Mouse (Mus musculus) inflammation-experienced regulatory T-cells, adult 6 months (primary cell): ENCODE data around the gene Ddx59. TPM values are rescaled to one million over a fixed set of nuclear protein-coding genes. Genes with fewer than 3 reads are reported as not detected.

Experiments used
- ATAC-seq: one replicate; pipeline ENCODE4 v1.8.0; 2017
- polyA plus RNA-seq, 3 experiments: library from polyadenylated mRNA; unstranded; fragments of 100-300 nt; shearing (Covaris generic); gene quantifications; one replicate each; pipeline ENCODE4 v1.2.1; 2017

Gene Ddx59
- polyA plus RNA-seq, 3 experiments from 2014 or later: 4.6 to 8.1 (median 6.4) TPM

DNA sequence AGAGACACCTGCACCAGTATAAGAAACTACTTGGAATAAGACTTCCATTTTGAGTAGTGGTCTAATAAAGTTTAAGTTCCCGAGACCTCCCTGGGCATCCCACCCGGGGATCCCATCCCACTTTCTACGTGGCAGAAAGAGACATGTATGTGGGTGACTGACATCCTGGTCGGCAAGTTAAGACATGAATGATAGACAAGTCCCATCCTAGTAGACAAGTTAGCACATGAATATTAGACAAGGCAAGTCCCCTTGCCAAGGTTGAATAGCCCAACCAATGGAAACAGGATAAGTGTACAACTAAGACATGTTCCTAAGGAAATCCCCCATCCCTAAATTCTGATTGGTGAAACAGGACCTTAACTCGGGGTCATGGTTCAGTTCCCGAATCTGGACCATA, 34.5 kb downstream of the Ddx59 start:
- ATAC-seq: no peak

DNA sequence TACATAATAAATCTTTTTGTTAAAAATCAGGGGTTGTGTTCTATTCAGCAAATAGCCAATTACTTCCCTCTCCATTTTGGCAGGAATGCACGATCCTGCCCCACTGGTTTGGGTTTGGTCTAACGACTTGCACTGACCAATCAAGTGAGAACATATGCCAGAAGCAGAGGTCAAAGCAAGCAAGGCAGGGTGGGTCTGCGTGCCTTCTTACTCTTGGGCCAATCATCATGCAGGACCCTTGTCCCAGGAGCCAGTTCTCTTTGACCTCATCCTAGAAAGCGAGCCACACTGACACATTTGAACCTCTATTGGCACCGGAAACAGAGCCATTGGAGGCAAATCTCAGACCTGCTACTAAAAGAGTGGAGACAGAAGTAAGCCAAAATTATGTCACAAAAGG, 35.1 kb downstream of the Ddx59 start:
- ATAC-seq: no peak

DNA sequence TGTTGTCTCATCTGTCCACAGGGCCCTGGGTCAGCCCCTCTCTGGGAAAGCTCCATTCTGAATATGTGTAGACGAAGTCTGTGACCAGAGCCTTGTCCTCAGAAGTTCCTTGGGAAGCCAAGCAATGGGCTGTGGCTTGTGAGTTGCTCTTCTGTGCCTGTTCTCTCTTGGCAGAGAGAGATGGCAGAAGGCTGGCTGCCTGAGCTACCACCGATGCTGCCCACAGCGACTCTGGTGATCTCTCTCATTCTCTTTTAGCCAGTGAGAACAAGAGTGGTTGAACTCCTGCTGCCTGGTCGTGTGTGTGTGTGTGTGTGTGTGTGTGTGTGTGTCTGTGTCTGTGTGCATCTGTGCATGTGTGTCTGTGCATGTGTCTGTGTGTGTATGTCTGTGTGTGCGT, 37.4 kb downstream of the Ddx59 start:
- ATAC-seq: no peak

DNA sequence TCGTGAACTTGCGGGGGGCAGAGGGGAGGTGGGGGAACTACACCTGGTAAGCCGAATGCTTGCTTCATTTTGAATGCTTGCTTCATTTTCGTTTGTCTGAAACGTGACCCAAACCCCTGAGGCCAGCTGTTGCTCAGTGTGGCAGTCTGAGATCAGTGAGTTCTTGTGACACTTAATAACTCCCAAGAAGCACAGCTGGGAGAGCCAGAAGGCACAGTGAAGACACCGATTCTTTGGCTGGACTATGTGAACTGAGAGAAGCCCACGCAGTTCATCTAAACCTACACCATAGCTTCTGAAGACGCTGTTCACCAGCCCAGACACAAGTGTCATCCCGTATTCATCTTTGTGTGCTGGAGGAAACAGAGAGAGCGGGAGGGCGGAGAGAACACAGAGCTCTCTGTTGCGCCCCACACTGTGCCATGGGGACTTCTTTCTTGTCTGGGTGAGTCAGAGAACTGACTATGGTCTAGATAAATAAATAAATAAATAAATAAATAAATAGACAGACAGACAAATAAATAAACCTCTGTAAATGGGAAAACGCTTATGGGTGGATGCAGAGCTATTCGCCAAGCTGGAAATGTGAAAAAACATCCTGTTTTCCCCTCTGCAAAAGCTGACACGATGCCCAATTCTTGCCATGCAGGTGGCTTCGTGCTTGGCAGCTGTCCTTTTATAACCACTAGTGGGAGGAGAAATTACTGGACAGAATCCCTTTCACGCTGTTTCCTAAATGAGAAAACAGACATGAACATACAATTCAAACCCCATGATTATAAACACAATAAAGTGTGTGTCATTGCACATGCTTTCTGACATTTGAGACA, 40.9 kb downstream of the Ddx59 start:
- ATAC-seq: no peak

DNA sequence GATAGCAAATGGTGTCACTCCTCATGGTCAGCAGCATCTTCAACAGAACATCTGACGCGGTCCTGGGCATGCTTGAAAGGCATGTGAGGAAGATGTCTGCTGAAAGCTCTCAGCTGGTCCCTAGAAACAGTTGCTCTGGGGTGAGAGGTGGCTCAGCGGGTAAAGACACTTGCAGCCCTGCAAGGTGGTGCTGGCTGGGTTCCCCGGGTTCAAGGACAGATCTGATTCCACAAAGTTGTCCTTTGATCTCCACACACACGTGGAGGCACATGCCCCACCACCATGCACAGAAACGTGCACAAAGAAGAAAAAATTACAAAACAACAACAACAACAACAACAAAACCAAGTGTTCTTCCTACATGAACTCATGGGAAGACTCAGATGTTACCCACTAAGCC, 41.7 kb downstream of the Ddx59 start:
- ATAC-seq: no peak

DNA sequence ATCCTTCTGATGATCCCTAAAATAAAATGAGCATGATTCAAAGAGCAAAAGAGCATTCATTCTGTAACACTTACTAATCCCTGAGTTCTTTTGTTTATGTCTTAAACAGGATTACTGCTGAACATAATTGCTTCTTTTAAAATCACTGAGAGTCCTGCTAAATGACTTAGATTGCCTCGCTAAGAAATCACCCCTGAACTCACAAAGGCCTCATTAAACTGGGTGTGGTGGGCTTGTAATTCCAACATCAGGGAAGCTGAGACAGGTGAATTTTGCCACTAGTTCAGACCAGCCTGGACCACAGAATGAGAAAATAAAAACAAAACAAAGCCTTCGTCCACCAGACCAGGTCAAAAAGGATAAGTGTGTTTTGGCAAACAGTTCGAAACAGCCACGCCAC, 42.3 kb downstream of the Ddx59 start:
- no peak for ATAC-seq

DNA sequence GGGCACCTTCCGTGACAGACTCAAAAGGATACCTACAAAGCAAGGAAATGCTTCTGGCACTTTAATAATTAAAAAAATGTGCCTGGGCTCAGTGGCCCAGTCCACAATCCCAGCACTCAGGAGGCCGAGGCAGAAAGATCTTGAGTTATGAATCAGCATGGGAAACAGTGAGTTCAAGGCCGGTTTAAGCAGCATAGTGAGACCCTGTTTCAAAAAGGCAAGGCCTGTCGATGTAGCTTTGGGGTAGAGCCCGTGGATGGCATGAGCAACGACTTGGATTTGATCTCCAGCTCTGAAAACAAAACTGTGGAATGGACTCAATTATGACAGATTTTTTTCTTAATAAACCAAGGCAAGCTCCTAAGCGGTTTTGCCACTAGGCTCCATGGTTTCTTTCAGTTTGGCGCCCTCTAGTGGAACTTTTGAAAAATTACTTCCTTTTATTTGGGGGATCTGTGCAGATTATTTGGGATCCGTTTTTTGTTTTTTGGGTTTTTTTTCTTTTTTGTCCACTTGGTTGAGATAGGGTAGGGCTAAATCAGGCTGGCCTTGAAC, 43.7 kb downstream of the Ddx59 start:
- ATAC-seq: no peak

DNA sequence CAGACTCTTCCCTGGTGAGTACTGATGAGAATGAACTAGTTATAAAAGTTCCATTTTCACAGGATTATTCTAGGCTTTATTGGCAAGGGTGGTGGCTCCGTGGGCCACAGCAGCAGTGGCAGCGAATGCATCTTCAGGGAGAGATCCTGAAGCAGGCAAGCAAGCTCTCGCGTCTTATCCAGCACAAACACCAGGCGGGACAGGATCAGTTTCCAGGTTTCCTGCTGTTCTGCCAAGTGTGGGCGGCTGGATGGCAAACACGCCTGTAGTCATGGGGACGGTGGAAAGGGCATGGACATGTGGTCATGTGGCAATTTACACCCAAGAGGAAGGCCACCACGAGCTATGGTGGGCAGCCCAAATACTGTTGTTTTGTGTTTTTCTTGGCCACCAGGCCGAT, 47.4 kb downstream of the Ddx59 start:
- no peak for ATAC-seq

DNA sequence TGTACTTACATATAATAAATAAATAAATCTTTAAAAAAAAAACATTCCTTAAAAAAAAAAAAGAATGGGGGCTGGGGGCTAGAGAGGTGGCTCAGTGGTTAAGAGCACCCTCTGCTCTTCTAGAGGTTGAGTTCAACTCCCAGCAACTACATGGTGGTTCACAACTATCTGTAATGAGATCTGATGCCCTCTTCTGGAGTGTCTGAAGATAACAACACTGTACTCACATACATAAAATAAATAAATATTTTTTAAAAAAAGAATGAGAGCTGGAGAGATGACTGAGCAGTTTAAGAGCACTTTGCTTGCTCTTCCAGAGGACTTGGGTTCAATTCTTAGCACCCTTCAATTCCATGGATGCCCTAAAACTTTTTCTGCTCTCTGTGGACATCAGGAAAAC, 50.1 kb downstream of the Ddx59 start:
- ATAC-seq: no peak

DNA sequence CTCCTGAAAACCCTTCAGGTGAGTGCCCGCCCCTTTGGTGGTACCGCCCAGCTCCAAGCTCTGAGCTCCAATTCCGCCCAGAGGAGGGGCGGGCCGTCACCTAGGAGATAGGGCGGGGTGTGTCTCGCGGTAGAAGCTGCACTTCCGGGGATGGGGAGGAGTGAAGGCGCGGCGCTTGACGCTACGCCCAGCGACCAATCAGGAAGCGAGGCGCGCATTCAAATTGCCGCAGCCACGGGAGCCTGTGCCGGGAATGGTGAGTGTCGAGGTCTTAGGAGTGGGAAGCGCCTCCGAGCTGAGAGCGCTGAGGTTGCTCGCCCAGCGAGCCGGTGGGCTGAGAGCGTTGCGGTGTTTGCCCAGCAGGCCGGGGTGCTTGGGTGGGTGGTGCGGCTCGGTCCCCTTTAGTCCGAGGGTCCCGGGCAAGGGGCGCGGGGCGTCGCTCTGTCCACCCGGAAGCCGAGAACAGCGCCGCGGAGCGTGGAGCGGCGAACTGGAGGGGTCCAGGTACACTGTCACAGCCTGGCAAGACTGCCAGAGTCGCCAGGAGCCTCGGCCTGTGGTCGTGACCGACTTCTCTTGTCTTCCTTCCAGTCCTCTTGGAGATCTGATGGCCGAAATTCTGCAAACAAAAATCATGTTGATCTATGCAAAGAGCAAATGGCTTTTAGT, 51.2 kb downstream of the Ddx59 start, which contains the start of gene Kif14:
TSS of gene Kif14 (plus strand) at position 201 of the 669 bp plus-strand sequence.
- peak; percentile 100 for ATAC-seq

DNA sequence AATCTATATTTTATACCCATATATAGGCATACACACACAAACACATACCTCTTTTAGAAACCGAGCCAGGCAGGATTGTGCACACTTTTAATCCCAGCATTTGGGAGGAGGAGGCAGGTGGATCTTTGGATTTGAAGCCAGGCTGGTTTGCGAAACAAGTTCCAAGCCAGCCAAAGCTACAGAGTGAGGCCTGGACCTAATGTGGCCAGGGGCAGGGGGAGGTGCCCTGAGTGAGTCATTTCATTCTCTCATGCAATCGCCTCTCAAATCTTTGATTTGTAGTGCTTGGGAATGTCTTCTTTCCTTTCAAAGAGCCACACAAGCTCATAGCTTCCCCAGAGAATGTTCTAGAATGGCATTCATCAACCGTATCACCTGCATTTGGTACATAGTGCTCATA, 54.3 kb downstream of the Ddx59 start:
- ATAC-seq: no peak

DNA sequence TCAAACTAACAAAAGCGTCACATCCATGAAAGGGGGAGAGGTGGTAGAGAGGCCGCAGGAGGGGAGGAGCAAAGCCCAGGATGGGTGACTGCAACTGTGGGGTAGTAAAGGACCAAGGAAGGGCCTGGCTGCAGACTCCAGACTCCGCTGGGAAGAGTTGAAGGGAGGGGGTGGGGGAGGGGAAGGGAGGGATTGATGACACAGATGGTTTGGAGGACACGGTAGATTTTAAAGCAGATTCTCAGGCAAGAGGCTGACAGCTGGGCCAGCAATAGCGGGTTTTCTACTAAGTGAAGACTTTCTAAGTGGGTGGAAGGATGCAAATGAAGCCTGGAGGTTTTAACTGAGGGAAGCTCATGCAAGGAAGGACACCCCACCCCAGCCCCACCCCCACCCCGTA, 55.4 kb downstream of the Ddx59 start:
- ATAC-seq: no peak

Other genes starting within 250 kb of the Ddx59 start
- not detected for gene Mroh3, start 202.4 kb upstream of the Ddx59 start, polyA plus RNA-seq
- gene Inava, start 181.0 kb upstream of the Ddx59 start, polyA plus RNA-seq: under 1 TPM in 1 of 3 experiments, not detected in 2; 0.11 TPM
- gene Gpr25, start 154.4 kb upstream of the Ddx59 start, polyA plus RNA-seq: not detected
- 1 to 10 TPM; 2.2 to 6.3 (median 5.8) TPM for gene Camsap2, start 69.2 kb upstream of the Ddx59 start, polyA plus RNA-seq
- 1 to 10 TPM in 2 of 3 experiments, under 1 TPM in 1; 0.77 to 8.2 (median 3.9) TPM for gene Kif14, start 51.1 kb downstream of the Ddx59 start, polyA plus RNA-seq
- 10 to 100 TPM; 12.1 to 24.1 (median 23.5) TPM for gene Zfp281, start 209.6 kb downstream of the Ddx59 start, polyA plus RNA-seq